Mouse (Mus musculus) forebrain, embryonic 10.5 days (tissue): ENCODE data around the gene Itga3. TPM values are rescaled to one million over a fixed set of nuclear protein-coding genes. Genes with fewer than 3 reads are reported as not detected.
A peak's percentile ranks its signal among the peaks of the same experiment; 100 is the strongest.

Experiments
- DNase-seq: peaks from one replicate; pipeline ENCODE4 v3.0.0-alpha.2; 2017; ENCODE audit warnings: low spot score; ENCODE audit errors: extremely low spot score
- H3K27ac ChIP-seq: fragments of 300-500 bp; sonication (generic); 2 replicates; pipeline ENCODE4 v1.5.1; 2016; ENCODE audit warnings: mild to moderate bottlenecking
- H3K27me3 ChIP-seq: fragments of 300-500 bp; sonication (generic); 2 replicates; pipeline ENCODE4 v1.6.1; 2016; ENCODE audit warnings: mild to moderate bottlenecking; ENCODE audit not compliant: poor library complexity, severe bottlenecking
- H3K36me3 ChIP-seq: fragments of 300-500 bp; sonication (generic); replicated peaks from 2 replicates; pipeline ENCODE4 v1.6.1; 2016; ENCODE audit warnings: mild to moderate bottlenecking, moderate library complexity
- H3K4me1 ChIP-seq: fragments of 300-500 bp; sonication (generic); 2 replicates; pipeline ENCODE4 v1.6.1; 2016
- H3K4me3 ChIP-seq: fragments of 300-500 bp; sonication (generic); 2 replicates; pipeline ENCODE4 v1.5.1; 2016; ENCODE audit warnings: mild to moderate bottlenecking, moderate library complexity
- H3K9me3 ChIP-seq: fragments of 300-500 bp; sonication (generic); 2 replicates; pipeline ENCODE4 v1.6.1; 2016; ENCODE audit warnings: mild to moderate bottlenecking, moderate library complexity
- WGBS: fragments of 180-500 bp; shearing (Covaris S2); methylation state at CpG from one replicate; pipeline ENCODE4 v1.1.7; 2016; 5-methylcytosine and 5-hydroxymethylcytosine counted together
- polyA plus RNA-seq: library from polyadenylated mRNA; unstranded; fragments of >200 nt; fragmentation: Nextera tagmentation; extraction: Ambion mirVana; gene quantifications from 2 replicates; pipeline ENCODE4 v1.2.1, GENCODE M21; 2016

The Itga3 gene
- polyA plus RNA-seq, 1 experiment from 2014 or later = 6.5 TPM

DNA sequence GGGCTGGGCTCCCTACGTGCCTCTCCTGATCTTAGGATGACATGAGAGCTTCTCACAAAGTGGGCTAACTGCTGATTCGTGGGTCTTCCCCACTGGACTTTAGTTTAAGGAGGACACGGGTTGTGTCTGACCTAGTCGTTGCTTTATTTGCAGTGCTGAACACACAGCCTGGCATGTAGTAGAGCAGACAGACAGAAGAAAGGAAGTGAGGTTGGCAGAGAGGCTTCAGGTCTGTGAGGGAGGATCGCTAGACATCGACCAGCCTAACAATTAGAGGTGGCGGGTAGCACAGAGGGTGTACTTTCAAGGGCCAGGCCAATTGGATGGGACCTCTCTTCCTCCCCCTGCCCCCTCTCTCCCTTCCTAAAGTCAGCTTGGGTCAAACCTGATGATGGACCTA, 33.0 kb downstream of the Itga3 start:
- no peak overlapping the region for H3K4me3 ChIP-seq

DNA sequence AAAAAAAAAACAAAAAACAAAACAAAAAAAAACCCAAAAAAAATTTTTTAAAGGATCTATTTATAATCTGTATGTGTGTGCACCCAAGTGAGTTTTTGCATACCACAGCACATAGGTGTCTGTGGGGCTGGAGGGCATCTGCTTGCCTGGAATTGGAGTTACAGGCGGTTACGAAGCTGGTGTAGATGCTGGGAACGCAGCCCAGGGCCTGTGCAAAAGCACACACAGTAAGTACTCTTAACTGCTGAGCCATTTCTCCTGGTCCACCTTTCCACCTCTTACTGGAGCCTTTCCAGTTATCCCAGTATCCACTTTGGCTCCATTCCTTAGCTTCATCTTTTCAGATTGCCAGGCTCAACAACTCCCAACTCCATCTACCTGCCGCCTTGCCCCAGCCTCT, 33.5 kb downstream of the Itga3 start:
- H3K27ac ChIP-seq = no peak overlapping the region
- WGBS = 94% methylated on average over 4 of the region's 4 CpGs
- no peak overlapping the region for H3K4me3 ChIP-seq
- H3K36me3 ChIP-seq = no peaks in the 10 kb centered on the region
- H3K27me3 ChIP-seq = peaks cover 33% of the 10 kb centered on the region
- H3K9me3 ChIP-seq = no peaks in the 10 kb centered on the region
- no peak for DNase-seq
- peaks cover 31% of the 10 kb centered on the region for H3K4me1 ChIP-seq

More for the DNA sequence above, 33.0 kb downstream of the Itga3 start:
- 56% methylated on average over 7 of the region's 7 CpGs for WGBS
- Histone ChIP-seq H3K27ac (no peak overlapping the region), H3K4me1 (peaks cover 31% of the 10 kb centered on the region), H3K9me3 (no peaks in the 10 kb centered on the region), H3K36me3 (no peaks in the 10 kb centered on the region), H3K27me3 (peaks cover 33% of the 10 kb centered on the region)
- DNase-seq = no peak

DNA sequence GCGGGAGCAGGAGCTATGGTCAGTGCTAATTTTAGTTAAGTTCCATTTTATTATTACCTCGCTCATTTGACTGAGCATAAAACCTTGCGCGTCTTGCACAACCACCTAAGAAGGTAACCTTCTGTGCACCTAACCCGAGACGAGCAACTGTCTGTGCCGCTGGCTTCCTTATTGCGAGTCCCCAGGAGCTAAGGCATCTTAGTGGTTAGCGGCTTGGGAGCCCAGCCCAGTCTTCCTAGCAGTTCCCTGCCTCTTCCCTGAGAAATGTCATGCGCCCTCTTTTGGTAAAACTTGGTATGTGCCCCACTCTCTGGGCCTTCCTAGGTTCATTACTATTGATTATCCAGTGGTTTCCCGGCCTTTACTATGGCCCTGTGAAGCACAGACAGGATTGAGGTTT, 34.5 kb downstream of the Itga3 start:
- Histone ChIP-seq H3K4me1 (peaks cover 29% of the 10 kb centered on the region), H3K9me3 (no peaks in the 10 kb centered on the region), H3K27ac (peak overlapping the region; percentile 59; the same call in 1 of the 2 replicates), H3K4me3 (peak overlapping the region; percentile 81), H3K27me3 (peaks cover 33% of the 10 kb centered on the region), H3K36me3 (no peaks in the 10 kb centered on the region)
- peak; percentile 82 for DNase-seq
- WGBS = 1% methylated on average over 11 of the region's 11 CpGs

- Histone ChIP-seq H3K27ac (peak within 1 kb of the TSS; percentile 78), H3K4me3 (peak within 1 kb of the TSS; percentile 81), H3K9me3 (no peaks in the 10 kb centered on the region), H3K27me3 (peaks cover 33% of the 10 kb centered on the region), H3K4me1 (peaks cover 29% of the 10 kb centered on the region), H3K36me3 (no peaks in the 10 kb centered on the region)
- WGBS = 0% methylated on average over 41 of the region's 41 CpGs
- peak; percentile 96 for DNase-seq
These were observed 35.4 kb downstream of the Itga3 start, which contains the start of gene Pdk2 for GRCm38 (mm10) chr11:95041139-95041609. TSS of gene Pdk2 (minus strand) at chr11:95041354.

DNA sequence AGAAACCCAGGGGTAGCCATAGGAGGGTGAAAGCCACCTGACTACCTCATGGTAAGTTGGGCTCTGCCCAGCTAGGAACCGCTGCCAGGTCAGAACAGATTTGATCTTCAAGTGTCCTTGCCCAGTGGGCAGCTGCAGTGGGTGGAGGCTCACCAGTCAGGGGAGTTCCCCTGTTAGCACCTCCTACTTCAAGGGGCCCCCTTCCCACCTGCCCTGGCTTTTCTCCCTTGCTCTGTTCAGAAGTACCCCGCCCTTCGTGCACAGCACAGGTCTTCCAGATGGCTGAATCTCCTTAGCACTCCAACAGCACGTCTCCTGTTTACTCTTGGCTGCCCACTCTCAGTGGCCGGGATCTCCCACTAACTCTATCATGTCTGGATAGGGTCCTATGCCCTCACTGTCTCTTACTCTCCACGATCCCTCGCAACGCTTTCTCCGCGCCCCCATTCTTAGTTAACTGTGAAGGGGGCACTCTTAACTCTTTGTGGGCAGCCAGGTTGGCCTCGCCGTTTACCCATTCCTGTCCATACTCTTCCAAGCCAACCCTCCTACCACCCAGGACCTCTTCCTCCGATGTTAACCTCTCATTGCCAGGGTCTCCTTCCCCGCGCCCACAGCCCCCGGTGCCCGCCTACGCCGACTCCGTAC, 36.0 kb downstream of the Itga3 start:
- Histone ChIP-seq H3K4me3 (peak overlapping the region; percentile 81), H3K9me3 (no peaks in the 10 kb centered on the region), H3K27me3 (peaks cover 33% of the 10 kb centered on the region), H3K27ac (peak overlapping the region; percentile 78), H3K4me1 (peaks cover 29% of the 10 kb centered on the region), H3K36me3 (no peaks in the 10 kb centered on the region)
- DNase-seq = no peak
- 1% methylated on average over 20 of the region's 20 CpGs for WGBS

DNA sequence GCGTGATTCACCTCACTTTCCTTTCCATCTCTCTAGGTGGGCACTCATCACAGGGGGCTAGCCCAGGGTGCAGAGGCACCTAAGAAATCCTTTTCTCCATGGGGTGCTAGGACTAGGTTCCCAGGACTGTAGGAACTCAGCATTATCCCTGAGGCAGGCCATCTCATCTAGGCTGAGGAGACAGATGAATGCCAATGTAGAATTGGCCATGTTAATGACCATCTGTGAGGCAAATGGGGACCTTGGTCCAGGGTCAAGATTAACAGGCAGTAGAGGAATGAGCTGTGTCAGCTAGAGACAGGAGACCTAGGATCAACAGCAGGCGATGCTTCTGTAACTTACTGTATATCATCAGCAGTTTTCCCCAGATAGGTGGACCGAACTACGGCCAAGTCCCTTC, 36.8 kb downstream of the Itga3 start:
- H3K9me3 ChIP-seq = no peaks in the 10 kb centered on the region
- H3K27me3 ChIP-seq = peaks cover 33% of the 10 kb centered on the region
- H3K4me3 ChIP-seq = peak overlapping the region; percentile 81; the same call in 1 of the 2 replicates
- no peaks in the 10 kb centered on the region for H3K36me3 ChIP-seq
- no peak for DNase-seq
- 87% methylated on average over 4 of the region's 4 CpGs for WGBS
- H3K27ac ChIP-seq = no peak overlapping the region
- peaks cover 32% of the 10 kb centered on the region for H3K4me1 ChIP-seq

DNA sequence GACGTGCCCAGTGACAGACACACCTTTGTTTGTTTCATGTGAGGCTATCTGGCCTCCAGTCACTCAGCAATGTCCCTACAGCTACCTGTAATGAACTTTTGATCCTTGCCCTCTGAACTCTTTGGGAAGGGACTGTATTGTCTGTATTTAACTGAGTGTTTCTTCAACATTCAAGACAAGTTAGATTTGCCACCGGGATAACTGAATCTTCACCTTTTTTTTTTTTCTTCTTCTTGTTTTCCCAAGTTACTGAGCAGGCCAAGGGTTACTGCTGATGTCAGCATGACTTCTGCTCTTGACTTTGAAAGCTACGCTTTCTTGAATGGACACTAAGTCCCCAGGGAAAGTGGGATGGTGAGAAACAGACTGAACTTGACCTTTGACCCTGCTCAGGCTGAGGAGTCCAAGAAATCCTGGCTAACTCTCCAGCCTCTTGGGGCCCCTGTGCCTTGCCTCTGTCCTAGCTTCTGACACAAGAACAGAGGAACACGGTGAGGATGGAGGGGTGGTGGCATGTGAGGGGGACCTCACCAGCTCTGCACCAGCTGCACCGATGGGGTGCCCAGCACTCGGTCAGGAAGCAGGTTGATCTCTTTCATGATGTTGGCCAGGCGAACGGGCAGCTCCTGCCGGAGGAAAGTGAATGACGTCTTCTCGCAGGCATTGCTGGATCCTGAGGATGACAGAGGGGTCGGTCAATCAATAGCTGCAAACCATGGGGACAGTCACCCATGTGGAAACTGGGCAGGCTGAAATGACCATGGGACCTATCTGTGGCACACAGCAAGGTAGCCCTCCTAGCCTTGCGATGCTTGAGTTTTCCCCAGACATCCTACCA, 37.6 kb downstream of the Itga3 start:
- Histone ChIP-seq H3K36me3 (no peaks in the 10 kb centered on the region), H3K4me3 (no peak overlapping the region), H3K9me3 (no peaks in the 10 kb centered on the region), H3K4me1 (peaks cover 34% of the 10 kb centered on the region), H3K27ac (no peak overlapping the region), H3K27me3 (peaks cover 33% of the 10 kb centered on the region)
- 85% methylated on average over 13 of the region's 13 CpGs for WGBS
- DNase-seq = no peak

DNA sequence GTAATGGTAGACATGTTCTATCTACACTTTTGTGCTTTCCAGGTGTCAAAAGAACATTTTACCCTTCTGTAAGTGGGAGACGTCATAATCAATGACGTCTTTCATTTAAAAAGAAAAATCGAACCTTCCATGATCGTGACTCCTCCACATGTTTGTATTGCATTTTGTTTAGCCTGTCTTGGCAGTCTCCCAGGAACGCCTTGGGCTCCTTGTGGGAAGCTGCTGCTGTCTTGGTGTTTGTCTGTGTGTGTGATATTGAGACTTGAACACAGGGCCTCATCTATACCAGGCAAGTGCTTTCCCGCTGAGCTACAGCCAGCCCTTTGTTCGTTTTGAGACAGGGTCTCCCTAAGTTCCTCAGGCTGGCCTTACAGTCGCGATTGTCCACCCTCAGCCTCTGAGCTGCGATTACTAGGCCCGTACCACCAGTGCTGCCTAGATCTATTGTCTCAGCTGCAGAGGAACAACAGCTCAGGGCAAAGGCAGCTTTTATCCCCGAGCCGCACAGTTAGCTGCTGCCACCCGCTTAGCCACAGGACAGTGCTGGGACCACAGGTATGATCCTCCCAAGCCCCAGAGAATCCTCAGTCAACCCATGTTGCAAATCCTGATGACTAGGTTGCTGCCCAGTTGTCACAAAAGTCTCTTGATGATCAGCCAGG, 38.3 kb downstream of the Itga3 start:
- WGBS = 73% methylated on average over 14 of the region's 14 CpGs
- Histone ChIP-seq H3K9me3 (no peaks in the 10 kb centered on the region), H3K36me3 (no peaks in the 10 kb centered on the region), H3K27me3 (peaks cover 30% of the 10 kb centered on the region), H3K4me3 (no peak overlapping the region), H3K27ac (no peak overlapping the region), H3K4me1 (peaks cover 40% of the 10 kb centered on the region)
- no peak for DNase-seq

- Histone ChIP-seq H3K27ac (0 out of 2 replicates have a peak overlapping the region, but pooled peaks have one; percentile 6), H3K36me3 (no peaks in the 10 kb centered on the region), H3K4me1 (peaks cover 43% of the 10 kb centered on the region), H3K9me3 (no peaks in the 10 kb centered on the region), H3K27me3 (peaks cover 28% of the 10 kb centered on the region), H3K4me3 (no peak overlapping the region)
- DNase-seq = no peak
- WGBS = 71% methylated on average over 6 of the region's 6 CpGs
These were observed 39.3 kb downstream of the Itga3 start for GRCm38 (mm10) chr11:95037306-95037705.

DNA sequence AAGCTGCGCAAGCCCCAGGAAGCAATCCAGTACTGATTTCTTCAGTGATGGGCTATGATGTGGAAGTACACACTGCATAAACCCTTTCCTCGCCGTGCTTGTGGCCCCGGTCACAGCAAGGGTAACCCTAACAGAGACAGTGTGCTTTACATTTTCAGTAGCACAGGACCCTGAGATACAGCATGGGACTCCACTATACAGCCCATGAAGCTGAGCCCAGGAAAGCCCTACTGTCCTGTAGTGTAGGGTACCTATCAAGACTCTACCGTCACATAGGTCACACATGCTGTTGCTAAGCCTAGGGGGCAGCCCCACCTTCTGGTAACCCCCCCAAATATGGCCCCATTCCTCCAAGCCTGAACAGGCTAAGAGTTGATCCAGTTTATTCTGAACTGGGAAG, 40.1 kb downstream of the Itga3 start:
- H3K4me1 ChIP-seq = peaks cover 35% of the 10 kb centered on the region
- 94% methylated on average over 5 of the region's 5 CpGs for WGBS
- no peaks in the 10 kb centered on the region for H3K9me3 ChIP-seq
- DNase-seq = no peak
- no peaks in the 10 kb centered on the region for H3K36me3 ChIP-seq
- no peak overlapping the region for H3K4me3 ChIP-seq
- H3K27ac ChIP-seq = no peak overlapping the region
- H3K27me3 ChIP-seq = peaks cover 28% of the 10 kb centered on the region

GRCm38 (mm10) chr11:95034902-95035301, 41.7 kb downstream of the Itga3 start:
- WGBS = 72% methylated on average over 10 of the region's 10 CpGs
- H3K9me3 ChIP-seq = no peaks in the 10 kb centered on the region
- no peak overlapping the region for H3K27ac ChIP-seq
- peaks cover 19% of the 10 kb centered on the region for H3K4me1 ChIP-seq
- no peaks in the 10 kb centered on the region for H3K36me3 ChIP-seq
- peaks cover 20% of the 10 kb centered on the region for H3K27me3 ChIP-seq
- DNase-seq = no peak
- no peak overlapping the region for H3K4me3 ChIP-seq

DNA sequence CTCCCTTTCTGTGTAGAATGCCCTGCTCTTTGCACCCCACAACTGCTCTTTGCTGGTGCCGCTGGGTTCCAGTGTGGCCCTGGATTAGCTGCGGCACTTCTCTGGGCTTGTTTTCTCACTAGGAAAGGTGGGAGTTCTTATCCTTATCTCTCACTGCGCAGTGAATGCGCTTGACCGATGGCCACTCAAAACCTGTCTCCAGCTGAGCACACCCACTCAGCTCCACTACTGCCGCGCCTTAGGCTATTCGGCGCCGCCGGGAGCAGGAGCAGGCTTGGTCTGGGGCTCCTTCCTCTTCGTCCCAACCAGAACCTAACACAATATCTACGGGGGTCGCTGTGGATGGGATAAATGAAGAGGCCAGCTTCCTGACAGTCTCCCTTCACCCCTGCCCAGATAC, 43.0 kb downstream of the Itga3 start:
- Histone ChIP-seq H3K9me3 (no peaks in the 10 kb centered on the region), H3K27me3 (peaks cover 10% of the 10 kb centered on the region; the same call in 1 of the 2 replicates), H3K36me3 (no peaks in the 10 kb centered on the region), H3K27ac (peak overlapping the region; percentile 35; the same call in 1 of the 2 replicates), H3K4me1 (peaks cover 18% of the 10 kb centered on the region), H3K4me3 (no peak overlapping the region; the same call in 1 of the 2 replicates)
- WGBS = 76% methylated on average over 14 of the region's 14 CpGs
- DNase-seq = no peak
